Mouse (Mus musculus) C2C12 (cell line): ENCODE measurements around the gene Hnrnpul2. TPM values are rescaled to one million over a fixed set of nuclear protein-coding genes. Genes with fewer than 3 reads are reported as not detected.
A peak's percentile ranks its signal among the peaks of the same experiment; 100 is the strongest.

Experiments
- H3K27me3 ChIP-seq: one replicate; pipeline ENCODE4 v1.6.1; 2011; ENCODE audit not compliant: control insufficient read depth, insufficient read depth, insufficient read length
- H3K36me3 ChIP-seq: one replicate; pipeline ENCODE4 v1.6.1; 2011; ENCODE audit not compliant: control insufficient read depth, insufficient read depth
- H3K4me3 ChIP-seq: one replicate; pipeline ENCODE4 v1.5.1; 2011; ENCODE audit warnings: mild to moderate bottlenecking, control low read depth; ENCODE audit not compliant: poor library complexity, insufficient read depth, severe bottlenecking
- H3K79me2 ChIP-seq: one replicate; pipeline ENCODE4 v1.6.1; 2011; ENCODE audit not compliant: control insufficient read depth, insufficient read depth
- H3K79me3 ChIP-seq: one replicate; pipeline ENCODE4 v1.6.1; 2011; ENCODE audit warnings: low read depth, control low read depth
- H3ac ChIP-seq: one replicate; pipeline ENCODE3; 2011; ENCODE audit warnings: low read depth; ENCODE audit not compliant: control insufficient read depth, insufficient read length
- CEBPB ChIP-seq: IDR thresholded peaks from one replicate; pipeline ENCODE4 v1.6.1; 2011; ENCODE audit warnings: low read depth, mild to moderate bottlenecking, control low read depth, moderate library complexity
- CTCF ChIP-seq: IDR thresholded peaks from one replicate; pipeline ENCODE4 v1.5.1; 2011; ENCODE audit not compliant: control insufficient read depth, insufficient read depth, insufficient read length
- FOSL1 ChIP-seq: IDR thresholded peaks from one replicate; pipeline ENCODE4 v1.8.0; 2011; ENCODE audit warnings: mild to moderate bottlenecking, low read length; ENCODE audit not compliant: poor library complexity, insufficient read depth, severe bottlenecking
- MAX ChIP-seq: IDR thresholded peaks from one replicate; pipeline ENCODE4 v1.6.1; 2011; ENCODE audit warnings: mild to moderate bottlenecking, control low read depth
- MYOD1 ChIP-seq: IDR thresholded peaks from one replicate; pipeline ENCODE4 v1.6.1; 2011; ENCODE audit warnings: low read depth; ENCODE audit not compliant: control insufficient read depth, insufficient read length
- MYOG ChIP-seq: IDR thresholded peaks from one replicate; pipeline ENCODE4 v1.6.1; 2011; ENCODE audit not compliant: control insufficient read depth, insufficient read length; ENCODE audit errors: extremely low read depth
- USF1 ChIP-seq: IDR thresholded peaks from one replicate; pipeline ENCODE4 v1.6.1; 2011; ENCODE audit warnings: low read depth, mild to moderate bottlenecking, control low read depth, moderate library complexity
- polyA plus RNA-seq: library from polyadenylated mRNA; unstranded; fragments of >200 nt; fragmentation: generic; extraction: Trizol; gene quantifications from one replicate; pipeline ENCODE4 v1.2.1, GENCODE M21; 2012; ENCODE audit warnings: missing spikeins

The Hnrnpul2 gene
- polyA plus RNA-seq, 1 experiment = 45.5 TPM

DNA sequence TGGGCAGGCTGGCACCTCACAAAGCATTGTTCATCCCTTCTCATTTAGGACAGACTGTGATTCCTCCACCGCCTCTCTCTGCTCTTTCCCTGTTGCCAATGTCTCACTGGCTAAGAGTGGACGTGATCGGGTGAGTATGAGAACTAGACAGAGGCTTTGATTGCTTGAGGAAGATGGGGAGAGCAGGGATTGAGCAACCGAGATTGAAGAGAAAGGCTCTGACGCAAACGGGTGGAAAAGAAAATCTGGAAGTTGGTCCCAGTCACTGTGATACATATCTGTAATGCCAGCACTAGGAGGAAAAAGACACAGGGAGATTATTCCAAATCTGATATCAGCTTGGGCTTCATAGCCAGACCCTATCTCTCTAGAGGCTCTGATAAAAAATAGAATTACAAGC is 23.2 kb downstream of the Hnrnpul2 start:
- H3K79me3 ChIP-seq = no peaks in the 10 kb centered on the region
- no peak overlapping the region for H3K4me3 ChIP-seq

DNA sequence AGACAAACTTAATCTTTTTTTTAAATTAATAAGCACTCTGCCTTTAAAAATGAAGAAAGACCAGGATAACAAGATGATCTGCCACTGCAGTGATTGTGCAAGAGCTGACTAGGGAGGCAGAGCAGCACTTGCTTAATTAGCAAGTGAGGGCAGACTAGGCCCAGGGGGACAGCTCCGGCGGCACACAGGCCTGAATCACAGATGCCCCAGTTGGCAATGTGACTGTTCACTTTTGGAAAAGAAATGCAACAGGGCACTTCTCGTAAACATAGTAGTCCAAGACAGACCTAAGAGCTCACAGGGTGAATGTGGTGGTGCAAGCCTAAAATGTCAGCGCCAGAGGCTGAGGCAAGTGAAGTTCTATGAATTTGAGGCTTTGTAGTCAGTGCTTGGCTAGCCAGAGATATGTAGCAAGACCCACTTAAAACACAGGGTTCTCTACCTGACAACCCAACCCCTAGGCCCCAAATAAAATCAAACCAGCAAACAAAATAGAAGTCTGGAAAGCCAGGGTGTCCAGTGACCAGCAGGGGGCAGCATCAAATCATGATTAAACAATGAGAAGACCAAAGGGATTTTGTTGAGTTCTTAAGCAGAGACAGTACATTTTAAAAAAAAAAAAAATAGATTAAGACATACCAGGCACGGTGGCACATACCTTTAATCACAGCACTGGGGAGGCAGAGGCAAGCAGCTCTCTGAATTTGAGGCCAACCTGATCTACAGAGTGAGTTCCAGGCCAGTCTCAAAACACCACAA is 24.7 kb downstream of the Hnrnpul2 start:
- Histone ChIP-seq H3K79me2 (no peaks in the 10 kb centered on the region), H3K27me3 (no peaks in the 10 kb centered on the region), H3K4me3 (no peak overlapping the region), H3ac (no peak overlapping the region), H3K36me3 (peaks cover 64% of the 10 kb centered on the region), H3K79me3 (no peaks in the 10 kb centered on the region)
- TF ChIP-seq CTCF (no peak), CEBPB (peak; percentile 15)

More for the DNA sequence above, 23.2 kb downstream of the Hnrnpul2 start:
- no peaks in the 10 kb centered on the region for H3K27me3 ChIP-seq
- H3ac ChIP-seq = no peak overlapping the region
- TF ChIP-seq MYOG (no peak), MYOD1 (no peak), CEBPB (no peak), MAX (no peak)
- no peaks in the 10 kb centered on the region for H3K79me2 ChIP-seq
- H3K36me3 ChIP-seq = peaks cover 66% of the 10 kb centered on the region

DNA sequence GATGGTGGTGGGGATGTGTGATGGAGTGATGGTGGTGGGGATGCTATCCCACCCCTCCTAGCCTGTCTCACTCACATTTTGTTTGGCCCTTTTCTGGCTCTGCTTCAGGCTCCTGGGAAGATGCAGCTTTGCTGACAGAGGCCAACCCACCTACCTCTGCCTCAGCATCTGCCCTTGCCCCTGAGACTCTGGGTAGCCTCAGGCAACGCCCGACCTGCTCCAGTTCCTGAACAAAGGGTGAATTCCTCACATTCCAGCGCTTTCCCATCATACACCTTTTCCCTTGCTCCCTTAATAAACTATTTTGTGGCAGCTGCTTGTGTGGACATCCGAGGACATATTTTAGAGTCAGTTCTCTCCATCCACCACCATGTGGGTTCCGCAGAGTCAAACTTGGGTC is 28.5 kb downstream of the Hnrnpul2 start:
- TF ChIP-seq USF1 (no peak), FOSL1 (no peak), MYOD1 (no peak), MYOG (no peak), CEBPB (no peak), CTCF (no peak), MAX (no peak)
- Histone ChIP-seq H3K27me3 (no peaks in the 10 kb centered on the region), H3ac (no peak overlapping the region), H3K4me3 (no peak overlapping the region), H3K36me3 (peaks cover 37% of the 10 kb centered on the region), H3K79me3 (no peaks in the 10 kb centered on the region), H3K79me2 (no peaks in the 10 kb centered on the region)

DNA sequence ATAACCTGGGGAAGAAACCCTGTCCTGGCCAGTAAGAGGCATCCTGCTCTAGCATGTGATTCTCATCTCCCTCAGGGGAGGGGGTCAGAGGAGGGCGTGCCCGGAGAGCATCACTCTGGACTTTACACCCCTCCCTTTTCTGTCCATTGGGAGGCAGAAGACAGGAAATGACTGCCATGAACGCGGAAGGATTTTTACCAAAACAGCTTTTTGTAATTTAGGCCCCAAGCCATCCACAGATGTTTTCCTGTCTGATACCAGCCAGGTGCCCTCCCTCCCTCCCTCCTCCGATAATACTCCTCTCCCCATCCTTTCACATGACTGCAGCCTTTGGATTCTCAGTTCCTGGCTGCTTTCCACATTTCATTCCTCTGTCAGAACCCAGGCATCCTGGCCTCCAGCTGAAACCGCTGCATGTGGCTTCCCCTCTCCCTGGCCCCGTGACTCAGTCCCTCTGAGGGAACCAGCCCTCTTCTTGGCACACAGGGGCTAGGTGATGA is 30.6 kb downstream of the Hnrnpul2 start, which contains the start of gene Lrrn4cl:
Gene Lrrn4cl (plus strand): TSS at position 367 of the 500 bp plus-strand sequence.
- H3K4me3 ChIP-seq = no peak within 1 kb of the TSS
- peak; percentile 43 for TF ChIP-seq USF1
- TF ChIP-seq FOSL1 = no peak
- H3ac ChIP-seq = no peak within 1 kb of the TSS
- no peaks in the 10 kb centered on the region for H3K79me2 ChIP-seq
- H3K79me3 ChIP-seq = no peaks in the 10 kb centered on the region
- no peaks in the 10 kb centered on the region for H3K27me3 ChIP-seq
- peaks cover 31% of the 10 kb centered on the region for H3K36me3 ChIP-seq

DNA sequence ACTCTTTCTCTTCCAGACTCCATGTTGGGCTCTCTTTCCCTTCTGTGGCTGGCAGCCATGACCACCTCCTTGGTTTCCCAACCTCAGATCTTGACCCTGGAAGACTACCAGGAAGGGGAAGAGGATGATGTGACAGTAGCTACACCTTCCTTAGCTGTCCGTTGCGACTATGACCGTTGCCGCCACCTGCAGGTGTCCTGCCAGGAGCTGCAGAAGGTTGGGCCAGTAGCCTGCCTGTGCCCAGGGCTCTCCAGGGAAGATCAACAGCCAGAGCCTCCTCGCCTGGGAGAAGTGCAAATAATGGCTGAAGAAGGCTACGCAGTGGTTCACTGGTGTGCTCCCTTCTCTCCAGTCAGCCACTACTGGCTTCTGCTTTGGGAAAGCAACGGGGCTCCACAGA is 31.8 kb downstream of the Hnrnpul2 start:
- Histone ChIP-seq H3K36me3 (peaks cover 19% of the 10 kb centered on the region), H3K27me3 (no peaks in the 10 kb centered on the region), H3K79me2 (no peaks in the 10 kb centered on the region), H3ac (no peak overlapping the region), H3K4me3 (no peak overlapping the region), H3K79me3 (no peaks in the 10 kb centered on the region)
- TF ChIP-seq MYOG (no peak), FOSL1 (no peak), MAX (no peak), CEBPB (no peak), CTCF (no peak), USF1 (no peak), MYOD1 (no peak)

DNA sequence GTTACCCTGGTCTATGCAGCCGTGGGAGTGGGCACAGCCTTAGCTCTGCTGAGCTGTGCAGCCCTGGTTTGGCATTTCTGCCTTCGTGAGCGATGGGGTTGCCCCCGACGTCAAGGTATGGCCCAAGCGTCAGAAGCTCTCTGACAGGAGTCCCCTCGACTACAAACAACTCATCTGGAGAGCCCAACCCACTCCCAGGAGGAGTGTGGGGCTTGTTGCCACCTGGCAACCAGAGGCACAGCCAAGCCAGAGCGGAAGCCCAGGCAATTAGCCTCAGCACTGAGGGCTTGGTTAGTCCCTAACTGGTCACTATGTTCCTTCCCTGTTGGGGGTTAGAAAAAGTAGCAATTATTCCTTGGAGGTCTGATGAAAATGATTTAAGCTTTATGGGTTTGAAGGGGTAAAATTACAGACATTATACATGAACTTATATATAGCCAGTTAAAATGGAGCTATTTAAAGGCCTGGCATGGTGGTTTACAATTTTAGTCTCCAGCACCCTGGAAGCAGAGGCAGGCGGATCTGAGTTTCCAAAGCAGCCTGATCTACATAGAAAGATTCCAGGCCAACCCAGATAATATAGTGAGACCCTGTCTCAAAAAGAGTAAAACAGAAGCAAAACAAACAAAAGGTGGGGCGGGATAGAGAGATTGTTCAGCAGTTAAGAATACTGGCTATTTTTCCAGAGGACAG is 32.6 kb downstream of the Hnrnpul2 start:
- no peaks in the 10 kb centered on the region for H3K27me3 ChIP-seq
- peaks cover 11% of the 10 kb centered on the region for H3K36me3 ChIP-seq
- H3ac ChIP-seq = no peak overlapping the region
- no peaks in the 10 kb centered on the region for H3K79me2 ChIP-seq
- TF ChIP-seq CEBPB (no peak), MAX (no peak), MYOD1 (no peak), MYOG (no peak), CTCF (no peak), USF1 (no peak), FOSL1 (no peak)
- H3K79me3 ChIP-seq = no peaks in the 10 kb centered on the region
- H3K4me3 ChIP-seq = no peak overlapping the region
